Mouse (Mus musculus) G1E (cell line): ENCODE measurements around the gene Ighmbp2.

Source experiments
- CTCF ChIP-seq: IDR thresholded peaks from 2 replicates; pipeline ENCODE4 v1.5.1; 2012; ENCODE audit warnings: low read depth, low read length, inconsistent platforms, mixed read lengths
- GATA1 ChIP-seq: IDR thresholded peaks from 2 replicates; pipeline ENCODE4 v1.6.1; 2012; ENCODE audit warnings: borderline replicate concordance, low read length, inconsistent platforms, mixed read lengths
- POLR2AphosphoS5 ChIP-seq: IDR thresholded peaks from 2 replicates; pipeline ENCODE4 v1.6.1; 2012; ENCODE audit warnings: low read depth, low read length, inconsistent platforms; ENCODE audit not compliant: insufficient replicate concordance

GRCm38 (mm10) chr19:3324931-3325711, 42.3 kb upstream of the Ighmbp2 start:
- TF ChIP-seq CTCF (no peak), GATA1 (no peak), POLR2AphosphoS5 (no peak)
